Mouse (Mus musculus) E14TG2a.4 (cell line): ENCODE data around the gene Prdm10.

ENCODE experiments used
- CTCF ChIP-seq: conservative IDR thresholded peaks from 2 replicates; pipeline ENCODE4 v1.5.1; 2014; ENCODE audit warnings: low read length
- NANOG ChIP-seq: IDR thresholded peaks from 2 replicates; pipeline ENCODE4 v1.6.1; 2014; ENCODE audit warnings: borderline replicate concordance, low read length, mixed read lengths

- TF ChIP-seq CTCF (no peak), NANOG (no peak)
Observed at GRCm38 (mm10) chr9:31279306-31279705, 1.0 kb upstream of the Prdm10 start.
